Mouse (Mus musculus) T-cell, adult 2 months (primary cell): ENCODE measurements at regions not wholly inside any gene's neighbourhood (a gene's known extent, or its start where the extent isn't known, plus 50 kb on each side); places are given as distances from the start of the nearest gene placed in this dataset.

Experiments used
- DNase-seq: peaks from one replicate; pipeline ENCODE4 v3.0.0; 2022; ENCODE audit warnings: low spot score

GRCm38 (mm10) chr13:35469361-35470198, 190.1 kb upstream of the Cdyl start:
- no peak for DNase-seq

GRCm38 (mm10) chr13:35478226-35478625, 181.4 kb upstream of the Cdyl start:
- DNase-seq: no peak

GRCm38 (mm10) chr13:35482340-35482739, 177.3 kb upstream of the Cdyl start:
- DNase-seq: no peak

GRCm38 (mm10) chr13:35486125-35486524, 173.5 kb upstream of the Cdyl start:
- DNase-seq: no peak

GRCm38 (mm10) chr13:35499776-35500175, 159.9 kb upstream of the Cdyl start:
- no peak for DNase-seq

GRCm38 (mm10) chr13:35500891-35501290, 158.7 kb upstream of the Cdyl start:
- no peak for DNase-seq

GRCm38 (mm10) chr13:35501351-35502146, 158.1 kb upstream of the Cdyl start:
- no peak for DNase-seq

GRCm38 (mm10) chr13:35502147-35502522, 157.5 kb upstream of the Cdyl start:
- DNase-seq: no peak

GRCm38 (mm10) chr13:35503362-35503821, 156.2 kb upstream of the Cdyl start:
- no peak for DNase-seq

- DNase-seq: no peak
These were observed 152.4 kb upstream of the Cdyl start for GRCm38 (mm10) chr13:35507195-35507594.

- no peak for DNase-seq
These were observed 147.6 kb upstream of the Cdyl start for GRCm38 (mm10) chr13:35512029-35512507.

GRCm38 (mm10) chr13:35513120-35513519, 146.5 kb upstream of the Cdyl start:
- no peak for DNase-seq

- no peak for DNase-seq
These were observed 144.3 kb upstream of the Cdyl start for GRCm38 (mm10) chr13:35515291-35515690.

- no peak for DNase-seq
These were observed 141.9 kb upstream of the Cdyl start for GRCm38 (mm10) chr13:35517692-35518091.

- DNase-seq: no peak
These were observed 137.4 kb upstream of the Cdyl start for GRCm38 (mm10) chr13:35522272-35522671.

- no peak for DNase-seq
These were observed 130.1 kb upstream of the Cdyl start for GRCm38 (mm10) chr13:35529577-35529976.

GRCm38 (mm10) chr13:35537106-35537505, 122.5 kb upstream of the Cdyl start:
- DNase-seq: no peak

- no peak for DNase-seq
These were observed 121.7 kb upstream of the Cdyl start for GRCm38 (mm10) chr13:35537936-35538335.

GRCm38 (mm10) chr13:35540433-35540832, 119.2 kb upstream of the Cdyl start:
- no peak for DNase-seq

GRCm38 (mm10) chr13:35541053-35541452, 118.6 kb upstream of the Cdyl start:
- DNase-seq: no peak

GRCm38 (mm10) chr13:35564006-35564405, 95.6 kb upstream of the Cdyl start:
- no peak for DNase-seq

GRCm38 (mm10) chr13:35581616-35582015, 78.0 kb upstream of the Cdyl start:
- DNase-seq: no peak

GRCm38 (mm10) chr13:35598003-35598402, 61.6 kb upstream of the Cdyl start:
- DNase-seq: no peak
